Mouse (Mus musculus) urinary bladder, postnatal 10 days (tissue): ENCODE results near the gene Lrrc30.
A peak's percentile ranks its signal among the peaks of the same experiment; 100 is the strongest.

ENCODE experiments used
- DNase-seq: peaks from one replicate; pipeline ENCODE4 v3.0.0; 2022; ENCODE audit warnings: low spot score

Lrrc30 gene

GRCm38 (mm10) chr17:67632676-67633339 is at the start of gene Lrrc30:
Lrrc30 (minus strand) TSS chr17:67632723.
- no peak for DNase-seq

DNA sequence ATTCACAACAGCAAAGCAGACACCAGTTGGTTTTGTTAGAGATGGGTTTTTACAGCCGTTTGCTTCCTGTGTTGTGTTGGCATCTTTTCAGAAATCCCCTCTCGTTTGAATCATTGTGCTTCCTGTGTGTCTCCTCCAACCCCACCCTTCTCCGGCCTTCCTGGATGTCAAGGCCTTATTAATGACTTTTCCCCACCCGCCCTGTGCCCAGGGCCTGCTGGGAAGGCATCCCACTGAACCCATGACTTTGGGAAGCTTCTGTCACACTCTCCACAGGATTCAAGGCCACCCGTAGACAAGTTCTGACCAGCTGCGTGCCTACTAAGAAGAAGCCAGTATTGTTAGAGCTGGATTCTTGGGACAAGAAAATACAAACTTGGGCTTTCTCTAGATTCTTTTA is 48.6 kb upstream of the Lrrc30 start:
- no peak for DNase-seq

DNA sequence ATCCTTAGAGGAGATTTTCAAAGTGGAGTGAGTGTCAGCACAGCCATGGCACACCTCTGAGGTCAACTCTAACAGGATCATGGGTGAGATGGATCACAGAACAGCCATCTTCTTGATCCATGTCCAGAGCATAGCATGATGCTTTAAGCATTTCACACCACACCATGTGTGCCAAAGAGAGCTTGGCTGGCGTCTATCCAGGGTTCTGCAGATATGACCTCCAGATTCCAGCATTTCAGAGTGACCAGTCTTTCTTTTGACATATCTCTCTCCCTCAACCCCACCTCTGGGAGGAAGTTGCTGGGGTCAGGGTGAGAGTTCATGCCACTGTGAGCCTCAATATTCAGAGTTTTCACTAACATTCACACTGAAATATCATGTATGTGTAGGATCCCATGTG is 46.1 kb upstream of the Lrrc30 start:
- DNase-seq: no peak

DNA sequence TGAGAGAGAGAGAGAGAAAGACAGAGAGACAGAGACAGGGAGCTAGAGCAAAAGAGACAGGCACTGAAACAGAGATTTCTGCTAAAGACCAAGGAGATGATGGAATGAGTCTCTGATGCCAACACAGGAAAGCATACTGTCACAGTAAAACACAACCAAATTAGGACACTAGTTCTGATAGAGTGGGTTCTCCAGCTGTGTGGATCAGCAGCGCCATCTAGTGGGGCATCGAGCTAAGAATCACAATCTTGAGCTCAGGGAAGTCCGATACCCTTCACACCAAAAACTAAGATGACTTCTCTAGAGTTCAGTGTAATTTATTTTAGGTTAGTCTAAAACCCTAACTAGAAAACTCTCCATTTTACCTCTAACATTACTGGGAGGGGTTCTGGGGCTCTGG is 35.5 kb upstream of the Lrrc30 start:
- DNase-seq: no peak

- DNase-seq: no peak
These were observed 34.5 kb upstream of the Lrrc30 start for GRCm38 (mm10) chr17:67666981-67667380.

DNA sequence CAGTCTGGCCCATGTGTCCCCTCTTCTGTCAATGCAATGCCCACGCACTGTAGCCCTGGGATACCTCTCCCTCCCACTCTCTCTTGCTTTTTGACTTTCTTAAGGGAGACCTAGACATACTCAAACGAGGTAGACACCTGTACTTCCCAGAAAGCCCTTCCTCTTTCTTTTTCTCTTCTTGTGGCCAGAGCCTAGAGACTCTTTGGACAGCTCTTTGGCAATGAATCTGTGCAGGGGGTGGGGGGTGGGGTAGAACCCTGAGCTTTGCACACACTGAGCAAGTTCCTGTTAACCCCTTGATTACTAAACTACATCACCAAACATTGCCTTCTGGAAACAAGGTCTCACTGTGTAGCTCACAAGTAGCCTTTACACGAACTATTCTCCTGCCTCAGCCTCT is 31.8 kb upstream of the Lrrc30 start:
- no peak for DNase-seq

GRCm38 (mm10) chr17:67651506-67651905 is 19.0 kb upstream of the Lrrc30 start:
- DNase-seq: no peak

GRCm38 (mm10) chr17:67641627-67642026 is 9.1 kb upstream of the Lrrc30 start:
- DNase-seq: no peak

DNA sequence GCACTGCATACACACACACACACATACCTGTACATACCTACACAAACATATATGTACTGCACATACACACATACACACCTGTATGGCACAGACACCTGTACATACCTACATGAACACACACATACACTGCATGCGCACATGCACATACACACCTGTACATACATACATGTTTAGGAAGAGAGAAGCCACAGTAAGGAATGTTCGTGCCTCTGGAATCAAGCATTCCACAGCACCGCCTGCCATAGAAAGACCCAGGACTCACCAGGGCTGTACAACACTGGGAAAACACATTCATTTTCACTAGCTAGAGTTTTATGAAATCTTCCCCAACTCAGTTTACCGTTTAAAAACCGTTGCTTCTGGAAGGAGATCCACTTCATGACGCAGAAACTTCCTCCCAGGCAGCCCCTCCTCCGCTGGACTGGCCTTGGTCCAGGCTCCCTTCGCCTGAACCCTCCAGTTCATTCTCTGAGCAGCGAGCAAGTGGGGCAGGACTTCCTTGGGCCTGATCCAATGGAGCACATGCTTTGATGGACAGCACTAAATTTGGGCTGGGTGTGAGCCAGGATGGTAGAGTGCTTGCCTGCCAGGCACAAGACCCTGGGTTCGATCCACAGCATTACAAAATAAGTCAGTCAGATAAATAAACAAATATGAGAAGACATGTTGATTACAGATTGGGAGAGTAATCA is 5.7 kb upstream of the Lrrc30 start:
- no peak for DNase-seq

DNA sequence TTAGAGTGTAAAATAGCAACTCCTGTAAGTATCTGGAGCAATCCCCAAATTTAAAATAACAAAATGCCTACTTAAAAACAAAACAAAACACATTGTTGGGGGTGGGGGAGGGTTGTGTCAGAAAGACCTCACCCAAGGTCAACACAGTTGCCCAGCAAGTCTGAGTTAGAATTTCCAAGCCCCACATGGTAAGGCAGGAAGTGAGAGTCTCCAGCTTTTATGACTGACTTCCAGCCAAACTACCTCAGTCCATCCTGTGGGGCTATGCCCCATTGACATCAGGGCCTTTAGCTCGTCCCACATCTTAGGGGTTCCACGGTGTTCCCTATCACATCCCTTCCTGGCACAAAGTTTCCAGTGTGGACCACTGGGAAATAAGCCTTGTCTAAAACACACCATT is 4.4 kb upstream of the Lrrc30 start:
- no peak for DNase-seq

GRCm38 (mm10) chr17:67636304-67636703 is 3.8 kb upstream of the Lrrc30 start:
- DNase-seq: no peak

- no peak for DNase-seq
These were observed 2.8 kb downstream of the Lrrc30 start for GRCm38 (mm10) chr17:67629746-67630145.

DNA sequence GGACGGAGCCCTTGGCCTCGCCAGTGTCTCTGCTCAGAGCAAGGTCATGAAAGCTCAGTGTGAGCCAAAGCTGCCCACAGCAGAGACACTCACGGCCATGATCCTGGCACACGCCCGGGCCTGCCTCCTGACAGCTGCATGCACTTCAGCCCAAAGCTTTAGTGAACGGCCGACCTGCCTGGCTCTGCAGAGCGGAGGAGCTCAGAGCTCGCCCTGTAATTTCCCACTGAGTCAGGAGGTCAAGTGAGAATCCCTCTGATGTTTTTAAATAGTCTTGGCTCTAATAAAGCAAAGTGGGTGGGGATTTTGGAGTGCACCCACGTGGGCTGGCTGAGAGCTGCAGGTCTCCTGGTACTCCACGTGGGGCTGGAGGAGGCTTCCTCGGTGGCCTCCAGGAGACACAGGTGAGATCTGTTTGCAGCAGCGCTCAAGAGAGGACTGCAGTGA is 3.3 kb downstream of the Lrrc30 start:
- DNase-seq: no peak

- no peak for DNase-seq
These were observed 4.0 kb downstream of the Lrrc30 start for GRCm38 (mm10) chr17:67628475-67628874.

DNA sequence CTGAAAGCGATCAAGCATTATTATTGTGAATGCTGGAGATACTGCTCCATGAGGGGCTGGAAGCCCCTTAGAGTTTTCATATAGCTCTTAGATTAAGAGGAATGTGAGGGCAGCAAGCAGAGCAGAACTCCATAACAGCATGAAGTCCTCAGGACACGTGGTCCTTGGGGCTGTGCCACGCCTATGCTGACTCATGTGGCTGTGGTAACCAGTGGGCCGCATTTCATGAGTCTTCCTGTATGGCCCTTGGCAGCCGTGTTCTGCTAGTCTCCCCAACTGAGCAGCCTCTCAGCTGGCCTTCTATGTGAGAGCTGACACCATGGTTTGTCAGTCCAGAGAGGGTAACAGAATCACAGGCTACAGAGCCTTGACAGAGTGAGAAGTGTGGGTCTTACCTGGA is 7.1 kb downstream of the Lrrc30 start:
- DNase-seq: no peak

DNA sequence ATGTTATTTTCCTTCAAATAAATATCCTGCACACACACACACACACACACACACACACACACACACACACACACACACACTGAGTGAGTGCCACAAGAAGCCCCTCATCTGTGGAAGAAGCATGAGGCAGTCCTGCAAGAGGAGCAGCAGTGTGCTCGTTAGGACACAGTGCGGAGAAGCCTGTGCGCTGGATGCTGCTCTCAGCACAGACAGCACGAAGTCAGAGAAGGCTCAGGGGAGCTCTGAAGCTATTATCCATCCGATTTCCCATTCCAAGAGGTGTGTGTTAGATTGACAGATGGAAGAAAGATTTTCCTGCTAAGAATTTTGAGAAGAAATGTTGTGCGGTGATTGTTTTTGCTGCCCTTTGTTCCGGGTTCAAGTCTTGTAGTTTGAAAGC is 13.5 kb downstream of the Lrrc30 start:
- DNase-seq: no peak

- DNase-seq: no peak
These were observed 18.1 kb downstream of the Lrrc30 start for GRCm38 (mm10) chr17:67614381-67614780.

GRCm38 (mm10) chr17:67612576-67612975 is 19.9 kb downstream of the Lrrc30 start:
- no peak for DNase-seq

GRCm38 (mm10) chr17:67612151-67612550 is 20.4 kb downstream of the Lrrc30 start:
- DNase-seq: no peak

GRCm38 (mm10) chr17:67604446-67604845 is 28.1 kb downstream of the Lrrc30 start:
- DNase-seq: no peak

GRCm38 (mm10) chr17:67602556-67602955 is 30.0 kb downstream of the Lrrc30 start:
- DNase-seq: no peak

- peak; percentile 26 for DNase-seq
These were observed 47.5 kb downstream of the Lrrc30 start for GRCm38 (mm10) chr17:67584937-67585579.

GRCm38 (mm10) chr17:67584533-67584932 is 48.0 kb downstream of the Lrrc30 start:
- DNase-seq: no peak
